Mouse (Mus musculus): Measurements from ENCODE around the gene Hnrnpf.

Hnrnpf gene

DNA sequence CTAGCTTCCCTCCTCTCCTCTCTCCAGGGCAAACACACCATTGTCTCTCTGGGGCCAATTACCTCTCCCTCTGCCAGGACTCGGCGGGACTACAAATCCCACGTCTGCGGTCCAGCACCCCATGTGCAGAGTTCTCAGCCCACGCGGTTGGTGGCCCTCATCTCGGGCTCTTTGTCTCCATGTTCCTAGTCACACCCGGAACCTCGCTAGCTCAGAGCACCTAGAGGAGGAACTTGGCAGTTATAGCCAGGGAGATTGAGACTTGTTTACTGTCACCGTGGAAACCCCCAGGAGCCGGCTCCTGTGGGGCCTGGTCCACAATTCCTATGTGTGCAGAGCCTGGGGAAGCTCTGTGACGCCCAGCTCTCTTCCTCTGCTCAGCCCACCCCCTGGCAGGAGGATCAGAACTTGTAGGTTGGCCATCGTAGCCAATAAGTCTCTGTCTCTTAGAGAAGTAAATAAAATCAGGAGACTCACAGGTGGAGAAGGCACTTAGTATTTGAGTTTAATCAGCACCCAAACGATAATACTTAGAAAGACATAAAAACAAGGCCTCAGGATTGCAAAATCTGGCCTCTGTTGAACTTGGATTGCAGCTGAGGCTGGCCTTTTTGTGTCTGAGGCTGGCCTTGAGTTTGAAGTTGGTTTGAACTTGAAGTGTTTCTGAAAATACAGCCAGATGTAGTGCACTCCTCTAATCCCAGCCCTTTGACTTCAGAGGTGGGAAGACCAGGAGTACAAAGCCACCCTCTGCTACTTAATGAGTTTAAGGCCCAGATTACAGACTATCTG, 8.6 kb upstream of the Hnrnpf start:
- no peak for DNase-seq (ENCODE audit: low read depth, low spot score)

DNA sequence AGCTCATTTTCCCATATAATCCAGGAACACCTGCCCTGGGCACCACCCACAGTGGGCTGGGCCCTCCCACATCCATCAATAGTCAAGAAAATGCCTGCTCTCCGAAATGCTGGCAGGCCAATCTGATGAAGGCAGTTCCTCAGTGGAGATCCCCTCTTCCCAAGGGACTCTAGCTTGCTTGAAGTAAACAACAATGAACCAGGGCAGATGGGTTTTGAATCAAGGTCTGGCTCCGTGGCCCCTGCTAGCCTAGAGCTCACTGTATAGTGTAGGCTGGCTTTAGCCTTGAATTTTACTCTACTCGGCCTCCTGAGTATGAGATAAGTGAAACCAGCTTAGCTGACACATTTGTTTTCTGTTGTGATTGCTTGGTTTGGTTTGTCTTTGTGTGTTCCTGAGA, 7.7 kb upstream of the Hnrnpf start:
- no peak for DNase-seq (ENCODE audit: low read depth, low spot score)

DNA sequence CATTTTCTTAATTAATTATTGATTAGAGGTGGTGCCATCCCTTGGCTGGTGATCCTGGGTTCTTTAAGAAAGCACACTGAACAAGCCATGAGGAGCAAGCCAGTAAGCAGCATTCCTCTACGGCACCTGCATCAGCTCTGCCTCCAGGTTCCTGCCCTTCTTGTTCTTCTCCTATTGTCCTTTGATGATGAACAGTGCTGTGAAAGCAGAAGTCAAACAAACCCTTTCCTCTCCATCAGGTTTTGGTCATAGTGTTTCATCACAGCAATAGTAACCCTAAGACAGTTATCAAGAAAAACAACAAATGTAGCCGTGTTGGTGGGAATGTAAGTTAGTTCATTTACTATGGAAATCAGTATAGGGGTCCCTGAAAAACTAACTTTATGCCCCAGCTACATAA, 6.7 kb upstream of the Hnrnpf start:
- DNase-seq (ENCODE audit: low read depth, low spot score) = no peak

DNA sequence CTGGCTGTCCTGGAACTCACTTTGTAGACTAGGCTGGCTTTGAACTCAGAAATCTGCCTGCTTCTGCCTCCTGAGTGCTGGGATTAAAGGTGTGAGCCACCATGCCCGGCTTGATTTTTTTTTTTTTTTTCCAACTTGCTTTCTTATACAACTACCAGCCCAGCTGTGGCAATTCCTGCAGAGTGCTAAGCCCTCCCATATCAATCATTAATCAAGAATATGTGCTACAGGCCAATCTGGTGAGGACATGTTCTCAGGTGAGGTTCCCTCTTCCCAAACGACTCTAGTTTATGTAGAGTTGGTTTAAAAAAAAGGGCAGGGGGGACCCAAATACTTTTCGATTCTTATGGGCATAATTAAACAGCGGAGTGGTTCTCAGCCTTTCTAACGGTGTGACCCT, 2.3 kb upstream of the Hnrnpf start:
- no peak for DNase-seq (ENCODE audit: low read depth, low spot score)

DNA sequence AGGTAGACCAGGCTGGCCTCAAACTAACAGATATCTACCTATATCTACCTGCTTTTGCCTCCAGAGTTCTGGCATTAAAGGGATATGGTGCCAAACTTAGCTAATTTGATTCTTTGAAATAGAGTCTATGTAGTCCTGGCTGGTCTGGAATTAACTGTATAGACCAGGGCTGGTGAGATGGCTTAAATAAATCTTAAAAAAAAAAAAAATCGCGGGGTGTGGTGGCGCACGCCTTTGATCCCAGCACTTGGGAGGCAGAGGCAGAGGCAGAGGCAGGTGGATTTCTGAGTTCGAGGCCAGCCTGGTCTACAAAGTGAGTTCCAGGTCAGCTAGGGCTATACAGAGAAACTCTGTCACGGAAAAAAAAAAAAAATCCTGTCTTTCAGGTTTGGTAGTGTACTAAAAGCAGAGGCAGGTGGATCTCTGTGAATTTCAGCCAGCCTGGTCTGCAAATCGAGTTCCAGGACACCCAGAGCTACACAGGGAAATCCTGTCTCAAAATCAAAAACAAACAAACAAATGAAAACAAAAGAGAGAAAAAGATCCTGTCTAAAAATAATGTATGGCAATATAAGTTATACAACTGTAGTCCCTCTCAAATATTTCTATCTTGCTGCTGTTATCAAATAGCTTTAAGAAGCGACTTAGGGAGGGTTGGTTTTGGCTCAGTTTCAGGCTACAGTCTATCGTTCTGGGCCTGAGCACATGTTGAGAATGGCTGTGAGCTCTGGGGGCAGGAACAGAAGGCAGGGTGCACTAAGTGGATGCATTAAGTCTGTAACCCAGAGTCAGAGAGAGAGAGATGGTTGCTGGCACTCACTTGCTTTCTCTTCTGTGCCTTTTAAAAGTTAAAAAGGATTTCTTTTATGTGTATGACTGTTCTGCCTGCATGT, 1.6 kb downstream of the Hnrnpf start:
- no peak for DNase-seq (ENCODE audit: low read depth, low spot score)

DNA sequence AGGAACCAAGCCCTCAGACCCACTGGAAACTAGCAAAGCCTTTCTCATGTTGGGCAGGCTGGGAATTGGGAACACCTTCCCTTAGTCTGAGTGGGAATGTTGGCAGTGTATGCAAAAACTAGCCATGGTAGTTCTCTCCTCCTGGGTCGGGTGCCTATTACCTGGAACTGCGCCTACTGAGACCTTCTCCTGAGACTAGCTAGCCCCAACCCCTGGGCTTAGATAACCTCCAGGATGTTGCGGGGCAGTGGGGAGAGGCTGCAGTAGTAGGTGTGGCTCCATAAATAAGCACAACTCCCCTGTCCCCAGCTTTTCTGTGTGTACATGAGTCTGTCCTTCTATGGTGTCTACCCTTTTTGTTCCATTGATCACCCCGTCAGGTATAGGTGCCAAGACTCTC, 2.4 kb downstream of the Hnrnpf start:
- no peak for DNase-seq (ENCODE audit: low read depth, low spot score)

DNA sequence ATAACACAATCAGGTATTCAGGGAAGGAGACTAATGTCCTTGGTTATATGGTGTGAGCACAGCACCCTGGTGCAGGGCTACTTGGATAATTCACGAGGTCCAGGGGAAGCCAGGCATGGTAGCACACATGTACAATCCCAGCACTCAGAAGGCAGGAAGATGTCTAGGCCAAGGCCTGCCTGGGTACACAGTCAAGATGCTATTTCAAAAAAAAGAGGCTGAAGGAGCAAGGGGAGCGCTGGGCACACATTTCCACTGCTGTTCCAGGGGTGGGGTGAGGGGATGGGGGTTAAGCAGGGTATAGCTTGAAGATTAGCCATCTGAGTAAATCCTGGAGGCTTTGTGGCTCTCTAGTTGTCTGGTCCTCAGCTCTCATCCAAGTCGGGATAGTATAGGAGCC, 3.7 kb downstream of the Hnrnpf start:
- no peak for DNase-seq (ENCODE audit: low read depth, low spot score)

DNA sequence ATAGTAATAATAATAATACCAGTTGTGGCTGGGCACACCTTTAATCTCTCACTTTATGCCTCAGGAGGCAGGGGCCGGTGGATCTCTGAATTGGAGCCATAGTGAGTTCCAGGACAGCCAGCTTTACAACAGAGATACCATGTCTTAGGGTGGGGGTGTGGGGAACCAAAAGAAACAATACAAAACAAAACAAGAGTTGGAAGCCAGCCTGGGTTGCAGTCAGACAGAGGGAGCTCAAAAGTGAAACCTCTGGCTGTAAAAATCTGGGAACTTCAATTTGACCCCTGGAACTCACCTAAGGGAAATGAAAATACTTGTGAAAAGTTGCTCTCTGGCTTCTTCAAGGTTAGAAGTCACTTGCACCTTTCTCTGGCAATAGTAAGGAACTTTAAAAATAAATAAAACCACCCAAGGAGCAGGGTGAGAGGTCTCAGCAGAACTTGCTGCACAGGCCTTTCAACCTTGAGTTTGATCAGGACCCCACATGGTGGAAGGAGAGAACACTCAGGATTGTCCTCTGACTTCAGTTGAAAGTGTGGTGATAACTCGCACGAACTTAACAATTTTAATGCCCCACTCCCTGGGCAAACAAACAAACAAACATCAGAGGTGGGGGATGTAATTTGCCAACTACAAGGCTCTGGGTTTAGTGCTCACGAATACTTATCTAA, 5.3 kb downstream of the Hnrnpf start:
- DNase-seq (ENCODE audit: low read depth, low spot score) = no peak

DNA sequence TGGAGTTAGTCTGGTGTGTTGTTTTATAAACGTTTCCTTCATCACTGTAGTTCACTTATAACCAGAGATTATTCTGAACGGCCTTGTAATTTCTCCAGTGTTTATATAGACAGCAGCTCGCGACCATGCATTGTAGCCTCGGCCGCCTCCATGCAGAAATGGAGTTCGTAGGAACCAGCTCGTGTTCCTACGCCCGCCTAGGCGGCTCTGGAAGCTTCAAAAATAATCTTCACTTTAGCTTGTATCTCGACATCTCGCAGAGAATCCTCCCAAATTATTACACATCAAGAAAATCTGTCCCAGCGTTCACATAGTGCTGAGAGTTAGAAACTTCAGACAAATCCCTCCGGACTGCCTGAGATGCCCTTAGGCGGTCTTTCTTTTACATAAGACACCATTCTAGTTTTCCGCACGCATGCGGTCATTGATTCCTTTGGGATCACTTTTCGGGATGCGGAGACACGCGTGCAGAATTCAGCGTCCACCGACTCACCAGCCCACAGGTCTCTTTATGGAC, 5.9 kb downstream of the Hnrnpf start:
- DNase-seq (ENCODE audit: low read depth, low spot score) = peak; percentile 64

DNA sequence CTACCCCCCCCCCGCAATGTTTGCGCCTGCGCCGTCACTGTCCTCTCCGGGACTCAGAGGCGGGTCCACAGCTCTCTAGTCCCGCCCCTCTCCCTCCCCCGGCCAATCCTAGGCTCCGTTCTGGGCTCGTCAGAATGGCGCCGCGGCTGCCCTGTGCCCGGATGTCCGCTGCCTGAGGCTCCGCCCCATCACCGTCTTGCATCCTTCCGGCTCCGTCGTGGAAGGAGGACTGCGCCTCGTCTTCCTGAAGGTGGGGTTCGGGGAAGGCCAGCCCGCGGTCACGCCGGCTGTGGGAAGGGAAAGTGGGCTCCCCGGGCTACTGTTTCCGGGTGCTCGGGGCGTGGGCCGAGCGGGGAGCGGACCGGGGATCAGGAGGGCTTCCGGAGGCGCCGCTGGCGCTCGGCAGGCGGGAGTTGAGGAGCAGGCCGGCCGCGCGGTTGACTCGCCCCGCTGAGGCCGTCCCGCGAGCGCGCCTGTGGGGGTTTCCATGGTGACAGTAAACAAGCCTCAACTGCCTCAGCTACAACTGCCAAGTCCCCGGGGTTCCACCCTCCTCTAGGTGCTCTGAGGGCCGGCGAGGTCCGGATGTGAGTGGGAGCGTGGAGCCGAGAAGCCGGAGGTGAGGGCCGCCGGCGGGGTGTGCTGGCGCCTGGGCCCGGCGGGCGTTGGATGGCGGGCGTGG, 6.6 kb downstream of the Hnrnpf start:
- peak; percentile 97 for DNase-seq (ENCODE audit: low read depth, low spot score)

DNA sequence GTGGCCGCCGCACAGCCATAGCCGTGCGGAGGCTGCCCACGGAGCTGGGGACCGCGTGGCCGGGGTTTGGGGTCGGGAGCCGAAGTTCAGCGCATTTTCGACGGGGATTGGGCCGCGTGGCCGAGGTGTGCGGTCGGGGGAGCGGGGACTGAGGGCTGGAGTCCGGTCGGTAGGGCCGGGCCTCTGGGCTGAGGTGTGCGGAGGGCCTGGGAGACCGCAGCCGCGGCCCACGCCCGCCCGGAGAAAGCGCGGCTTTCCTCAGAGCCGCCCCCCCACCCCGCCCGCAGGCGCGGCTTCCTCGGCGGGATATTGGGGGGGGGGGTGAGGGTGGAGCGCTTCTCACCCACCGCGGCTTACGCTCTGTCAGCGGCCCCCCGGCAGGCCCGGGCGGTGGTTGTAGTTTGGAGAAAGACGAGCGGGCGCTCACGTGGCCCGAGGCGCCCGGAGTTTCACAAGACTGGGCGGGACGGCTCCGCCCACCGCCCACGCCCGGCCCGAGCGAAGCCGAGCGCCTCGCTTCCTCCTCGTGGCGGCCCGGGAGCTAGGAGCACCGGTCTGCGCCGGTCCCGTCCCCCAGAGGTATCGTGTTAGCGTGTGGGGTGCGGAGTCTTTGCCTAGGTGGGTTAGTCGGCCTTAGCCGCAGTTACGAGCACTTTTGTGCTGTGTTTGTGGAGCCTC, 7.3 kb downstream of the Hnrnpf start:
- peak; percentile 86 for DNase-seq (ENCODE audit: low read depth, low spot score)

DNA sequence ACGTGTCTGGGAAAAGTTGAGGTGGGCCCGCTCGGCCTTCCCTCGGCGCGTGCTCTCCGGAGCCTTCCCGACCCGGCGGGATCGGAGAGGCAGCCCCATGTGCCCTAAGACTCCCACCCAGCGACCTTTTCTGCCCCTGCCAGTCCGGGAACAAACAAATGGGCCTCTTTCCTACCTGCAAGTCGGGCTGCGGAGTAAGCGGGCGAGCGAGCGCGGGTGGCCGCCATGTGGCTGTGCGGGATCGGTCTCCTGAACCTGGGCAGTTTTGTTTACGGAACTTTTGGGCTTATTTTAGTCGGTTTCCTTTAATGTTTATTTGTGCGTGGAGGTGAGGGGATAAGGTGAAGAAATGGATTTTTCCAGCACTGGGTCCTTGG, 7.8 kb downstream of the Hnrnpf start:
- DNase-seq (ENCODE audit: low read depth, low spot score) = no peak

DNA sequence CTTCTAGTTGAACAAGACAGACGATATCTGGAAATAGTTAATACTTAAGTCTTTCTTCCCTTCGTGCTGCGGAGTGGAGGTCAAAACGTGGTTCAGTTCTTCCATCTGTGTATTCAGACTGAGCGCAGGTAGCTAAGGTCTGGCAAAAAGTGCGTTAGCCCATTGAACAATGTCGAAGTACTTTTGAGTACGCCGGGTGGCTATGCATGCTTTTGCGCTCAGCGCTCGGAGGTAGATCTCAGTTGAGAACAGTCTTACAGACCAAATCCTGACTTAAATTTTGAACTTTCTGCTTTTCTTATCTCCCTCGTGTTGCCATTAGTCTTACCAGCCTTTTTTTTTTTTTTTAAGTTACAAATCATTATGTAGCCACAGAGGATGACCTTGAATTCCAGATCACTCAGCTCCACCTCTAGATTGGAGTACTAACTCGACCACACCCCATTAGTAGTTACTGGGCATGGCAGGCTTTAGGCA, 8.3 kb downstream of the Hnrnpf start:
- no peak for DNase-seq (ENCODE audit: low read depth, low spot score)

DNA sequence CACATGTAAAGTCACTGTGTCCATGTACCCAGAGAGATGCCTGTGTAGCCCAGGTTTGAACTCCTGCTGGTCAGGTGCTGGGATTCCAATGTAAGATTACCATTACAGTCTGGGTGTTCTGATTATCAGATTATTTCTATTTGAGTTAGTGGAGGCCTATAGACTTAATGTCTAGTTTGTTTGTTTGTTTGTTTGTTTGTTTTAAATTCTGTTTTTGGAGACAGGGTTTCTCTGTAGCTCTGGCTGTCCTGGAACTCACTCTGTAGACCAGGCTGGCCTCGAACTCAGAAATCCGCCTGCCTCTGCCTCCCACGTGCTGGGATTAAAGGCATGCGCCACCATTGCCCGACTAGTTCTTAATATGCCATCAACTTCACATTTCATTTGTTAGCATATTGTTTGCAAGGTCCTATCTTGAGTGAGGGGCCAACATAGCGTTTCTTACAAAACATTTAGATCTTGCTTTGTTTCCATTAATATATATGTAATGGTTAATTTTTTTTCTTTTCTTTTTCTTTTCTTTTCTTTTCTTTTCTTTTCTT, 10.1 kb downstream of the Hnrnpf start:
- no peak for DNase-seq (ENCODE audit: low read depth, low spot score)

DNA sequence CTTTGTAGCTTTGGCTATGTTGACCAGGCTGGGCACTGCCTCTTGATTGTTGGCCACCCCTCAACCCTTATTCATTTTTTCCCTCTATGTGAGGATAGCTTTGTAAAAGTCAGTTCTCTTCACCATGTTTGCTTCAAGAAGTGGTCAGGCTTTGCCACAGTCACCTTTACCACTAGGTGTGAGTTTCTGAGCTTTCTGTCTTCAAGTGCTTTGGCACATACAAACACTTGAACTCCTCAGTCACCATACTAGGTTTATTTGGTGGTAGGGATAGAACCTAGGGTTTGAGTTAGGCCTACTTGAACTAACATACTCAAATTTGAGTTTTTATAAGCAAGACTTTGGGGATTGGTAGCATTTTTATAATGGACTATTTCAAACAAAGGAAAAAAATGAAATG, 14.4 kb downstream of the Hnrnpf start:
- no peak for DNase-seq (ENCODE audit: low read depth, low spot score)

DNA sequence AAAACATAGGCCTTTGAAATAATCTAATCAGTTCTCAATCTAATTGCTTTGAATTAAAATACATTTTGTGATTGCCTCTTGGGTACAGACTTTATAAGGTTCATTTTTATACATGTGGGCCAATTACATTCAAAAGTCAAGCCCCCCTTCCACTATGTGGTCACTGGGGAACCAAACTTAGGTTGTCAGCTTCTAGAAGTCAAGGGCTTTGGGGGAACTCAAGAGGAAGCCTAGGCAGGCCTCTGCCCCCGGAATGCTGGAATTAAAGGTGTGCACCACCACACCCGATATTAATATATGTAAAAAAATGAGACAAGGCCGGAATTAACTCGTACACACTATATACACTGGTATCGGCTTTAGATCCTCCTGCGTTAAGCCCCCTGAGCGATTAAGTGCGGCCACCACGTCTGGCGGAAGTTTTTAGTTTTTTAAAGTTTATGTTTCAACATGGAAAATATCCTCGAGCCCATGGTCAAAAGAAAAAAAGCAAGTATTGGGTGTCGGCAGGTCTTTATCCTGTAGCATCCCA, 16.1 kb downstream of the Hnrnpf start:
- no peak for DNase-seq (ENCODE audit: low read depth, low spot score)

DNA sequence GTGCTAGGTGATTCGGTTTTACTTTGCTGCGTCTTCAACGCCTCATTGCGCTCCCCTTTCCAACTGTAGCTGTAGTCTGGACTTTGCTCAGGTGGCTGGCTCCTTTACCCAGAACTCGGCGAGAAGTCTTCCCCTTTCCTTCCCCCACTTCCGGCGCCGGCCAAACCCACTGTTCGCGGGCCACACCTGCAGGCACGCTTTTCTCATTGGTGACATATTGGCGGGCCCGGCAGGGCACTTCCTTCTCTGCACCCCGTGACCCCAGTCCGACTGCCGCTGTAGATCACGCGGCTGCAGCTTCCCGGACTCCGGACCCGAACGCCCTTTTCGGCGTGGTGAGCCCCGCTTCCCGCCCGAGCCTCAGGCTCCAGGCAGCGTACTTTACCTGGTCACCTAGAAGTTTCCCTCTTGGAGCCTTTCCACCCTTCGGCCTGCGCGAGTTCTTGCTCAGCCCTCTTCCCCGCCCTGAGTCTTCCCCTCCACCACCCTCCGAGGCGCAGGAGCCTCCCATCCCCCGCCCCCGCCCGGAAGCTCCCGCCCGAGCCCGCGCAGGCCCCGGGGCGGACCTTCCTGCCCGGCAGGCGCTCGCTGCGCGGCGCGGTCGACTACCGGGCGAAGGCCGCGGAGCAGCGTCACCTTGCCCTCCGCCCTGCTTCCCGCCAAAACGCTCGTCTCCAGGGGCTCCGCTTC, 16.8 kb downstream of the Hnrnpf start:
- DNase-seq (ENCODE audit: low read depth, low spot score) = peak; percentile 80

DNA sequence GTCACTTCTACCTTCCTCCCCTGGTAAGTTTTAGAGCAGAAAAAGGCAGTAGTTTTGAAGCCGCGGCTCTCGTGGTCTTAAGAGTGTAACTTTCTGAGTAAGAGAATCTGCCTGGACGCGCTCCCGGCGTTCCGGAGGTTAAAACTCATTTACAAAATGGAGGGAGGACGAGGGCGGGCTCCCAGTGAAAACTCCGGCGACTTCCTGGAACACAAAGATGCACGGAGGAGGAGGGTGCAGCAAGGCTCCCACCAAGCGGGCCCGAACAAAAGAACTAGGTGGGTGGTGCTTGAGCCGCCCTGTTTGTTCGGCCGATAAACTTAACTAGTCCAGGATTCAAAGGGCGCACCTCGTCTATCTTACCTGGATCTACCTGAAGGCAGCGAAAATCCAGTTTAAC, 17.5 kb downstream of the Hnrnpf start:
- peak; percentile 72 for DNase-seq (ENCODE audit: low read depth, low spot score)

DNA sequence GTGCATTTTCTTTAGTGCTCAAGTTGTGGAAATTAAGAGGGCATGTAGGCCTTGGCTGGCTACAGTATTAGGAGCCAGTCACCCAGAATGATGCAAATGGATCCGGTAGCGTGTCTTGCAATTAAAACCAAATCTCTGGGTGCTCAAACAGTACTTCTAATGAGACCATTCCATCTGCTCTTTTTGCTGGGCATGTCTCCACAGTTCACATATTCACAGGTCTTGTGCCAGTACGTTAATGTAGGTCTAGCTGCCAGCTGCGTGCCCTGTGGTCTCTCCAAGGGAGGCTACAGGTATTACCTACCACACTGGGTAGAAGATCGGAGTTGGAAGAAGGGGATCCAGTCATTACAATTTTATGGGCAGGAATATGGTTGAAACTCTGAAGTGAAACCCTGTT, 17.9 kb downstream of the Hnrnpf start:
- DNase-seq (ENCODE audit: low read depth, low spot score) = no peak

Measured in forelimb bud, embryonic 11.5 days (tissue).